Mouse (Mus musculus): Measurements from ENCODE around the gene Il22ra1.

DNA sequence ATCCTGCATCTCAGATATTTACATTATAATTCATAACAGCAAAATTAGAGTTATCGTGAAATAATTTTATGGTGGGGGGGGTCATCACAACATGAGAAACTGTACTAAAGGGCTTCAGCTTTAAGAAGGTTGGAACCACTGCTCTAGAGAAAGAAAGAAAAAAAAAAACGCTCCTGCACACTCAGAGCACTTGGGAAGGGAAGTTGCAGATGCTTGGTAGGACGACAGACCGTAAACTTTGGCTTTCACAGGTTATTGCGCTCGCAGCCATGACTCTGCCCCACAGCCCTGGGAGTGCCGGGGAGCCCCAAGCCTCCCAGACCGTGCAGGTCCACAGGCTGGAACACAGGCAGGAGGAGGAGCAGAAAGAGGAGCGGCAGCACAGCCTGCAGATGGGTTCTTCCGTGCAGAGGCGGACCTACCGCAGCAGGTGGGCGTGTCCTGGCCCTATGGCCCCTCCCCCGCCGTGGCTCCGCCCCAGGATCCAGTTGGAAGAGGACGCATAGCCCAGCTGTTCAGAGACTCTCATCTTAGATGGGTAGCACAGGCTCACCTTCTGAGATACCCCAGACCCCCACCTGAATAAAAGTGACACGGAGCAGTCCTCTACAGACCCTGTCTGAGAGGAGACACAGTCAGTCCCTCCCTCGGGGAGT is 34.4 kb downstream of the Il22ra1 start:
- TF ChIP-seq GATA1 (IDR thresholded peaks at IDR 0.05; ENCODE audit: borderline replicate concordance, low read length) (no peak), FLI1 (IDR thresholded peaks at IDR 0.05; ENCODE audit: low read length) (no peak)

Measured in megakaryocyte, embryonic 14.5 days (primary cell).